Mouse (Mus musculus) embryo, embryonic 9.5 days (tissue): ENCODE results near the gene Msrb3.
A peak's percentile ranks its signal among the peaks of the same experiment; 100 is the strongest.

ENCODE experiments used
- DNase-seq: peaks from one replicate; pipeline ENCODE4 v3.0.0-alpha.2; 2017; ENCODE audit errors: extremely low spot score

The Msrb3 gene

GRCm38 (mm10) chr10:120898785-120899762, at the start of gene Msrb3:
Msrb3 (minus strand) TSS chr10:120899101.
- DNase-seq: peak; percentile 84

GRCm38 (mm10) chr10:120948461-120948860, 49.6 kb upstream of the Msrb3 start:
- DNase-seq: no peak

GRCm38 (mm10) chr10:120947842-120948241, 48.9 kb upstream of the Msrb3 start:
- DNase-seq: no peak

GRCm38 (mm10) chr10:120946847-120947246, 47.9 kb upstream of the Msrb3 start:
- DNase-seq: no peak

GRCm38 (mm10) chr10:120938904-120939208, 40.0 kb upstream of the Msrb3 start:
- no peak for DNase-seq

GRCm38 (mm10) chr10:120938077-120938903, 39.4 kb upstream of the Msrb3 start:
- DNase-seq: peak; percentile 35

GRCm38 (mm10) chr10:120929536-120929935, 30.6 kb upstream of the Msrb3 start:
- DNase-seq: no peak

- DNase-seq: no peak
These were observed 29.3 kb upstream of the Msrb3 start for GRCm38 (mm10) chr10:120928183-120928582.

GRCm38 (mm10) chr10:120926156-120926555, 27.3 kb upstream of the Msrb3 start:
- DNase-seq: no peak

GRCm38 (mm10) chr10:120921501-120921900, 22.6 kb upstream of the Msrb3 start:
- no peak for DNase-seq

- no peak for DNase-seq
These were observed 21.7 kb upstream of the Msrb3 start for GRCm38 (mm10) chr10:120920604-120921003.

GRCm38 (mm10) chr10:120916250-120916649, 17.3 kb upstream of the Msrb3 start:
- no peak for DNase-seq

GRCm38 (mm10) chr10:120914948-120915631, 16.2 kb upstream of the Msrb3 start:
- DNase-seq: no peak

- DNase-seq: no peak
These were observed 15.4 kb upstream of the Msrb3 start for GRCm38 (mm10) chr10:120914286-120914685.

GRCm38 (mm10) chr10:120913796-120914195, 14.9 kb upstream of the Msrb3 start:
- no peak for DNase-seq

GRCm38 (mm10) chr10:120911971-120912370, 13.1 kb upstream of the Msrb3 start:
- DNase-seq: no peak

GRCm38 (mm10) chr10:120908776-120909574, 10.1 kb upstream of the Msrb3 start:
- DNase-seq: no peak

GRCm38 (mm10) chr10:120904676-120905075, 5.8 kb upstream of the Msrb3 start:
- DNase-seq: no peak

GRCm38 (mm10) chr10:120903843-120904468, 5.1 kb upstream of the Msrb3 start:
- DNase-seq: no peak

- DNase-seq: no peak
These were observed 2.8 kb upstream of the Msrb3 start for GRCm38 (mm10) chr10:120901746-120902145.

- DNase-seq: no peak
These were observed 1.2 kb upstream of the Msrb3 start for GRCm38 (mm10) chr10:120900096-120900495.
